In the genomic region with DNA sequence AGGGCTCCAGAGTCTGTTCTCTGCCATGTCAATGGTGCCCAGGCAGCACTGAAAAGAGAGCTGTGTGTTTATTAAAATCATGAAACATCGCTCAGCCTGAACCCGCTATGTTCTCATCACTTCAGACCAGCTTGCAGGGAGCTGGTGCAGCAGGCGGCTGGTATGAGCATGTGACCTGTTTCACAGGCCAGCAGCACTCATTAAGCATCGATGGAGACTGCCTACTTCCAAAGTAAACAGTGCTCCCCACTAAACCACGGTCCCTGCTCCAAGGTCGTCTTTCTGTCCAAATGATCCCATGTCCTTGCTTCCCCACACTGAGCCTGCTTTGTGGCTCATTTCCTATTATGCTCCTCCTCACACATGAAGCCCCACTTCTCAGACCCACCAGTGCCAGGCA, we compare ENCODE assay signal across 20 mouse cellular contexts. TPM values are rescaled to one million over a fixed set of nuclear protein-coding genes. Genes with fewer than 3 reads are reported as not detected.
DNase-seq lines count a peak whose midpoint lies in the region; ATAC-seq lines count a peak whose summit lies in the region.
"Had no signal": no experiment of that assay in that cellular context is flagged by ENCODE, and none has a peak within 500 bp of the region (broad histone marks: within the 10 kb centered on the region; RNA-seq: fewer than 3 reads in every experiment).

No protein-coding gene starts in this region.

- peaks cover 9% of the 10 kb centered on the region for H3K4me1 ChIP-seq in heart, embryonic 15.5 days (replicated peaks)
- H3K4me1 ChIP-seq: embryonic facial prominence, embryonic 10.5 days; limb, embryonic 15.5 days; midbrain, embryonic 13.5 days; neural tube, embryonic 12.5 days had no signal

- H3K9ac ChIP-seq in heart, embryonic 15.5 days: no peak overlapping the region
- H3K9ac ChIP-seq: hindbrain, embryonic 14.5 days; limb, embryonic 15.5 days; liver, postnatal 0 days; midbrain, embryonic 13.5 days; neural tube, embryonic 12.5 days had no signal

- DNase-seq in adrenal gland, postnatal 36 days: peak; percentile 44 to 52
- no peak for DNase-seq in adrenal gland, postnatal 25 days
- no peak for DNase-seq in heart, postnatal 4 days
- DNase-seq in layer of hippocampus, adult 11-12 months (ENCODE audit: low spot score): peak; percentile 45
- DNase-seq in layer of hippocampus, postnatal 25 days (ENCODE audit: extremely low spot score in 1 of 2, low spot score in 1 of 2): no peak
- peak; percentile 66 for DNase-seq in layer of hippocampus, adult 9-11 months
- DNase-seq: cerebellum, adult 8-10 months; gastrocnemius, postnatal 25 days; heart, postnatal 10 days; liver, postnatal 0 days; lung, postnatal 10 days; right cerebral cortex, postnatal 4 days; thymus, adult 2 months had no signal

- 67% methylated on average over 6 of the region's 6 CpGs for WGBS in heart, embryonic 15.5 days

- H3K9me3 ChIP-seq in heart, embryonic 15.5 days (replicated peaks): no peaks in the 10 kb centered on the region
- H3K9me3 ChIP-seq: embryonic facial prominence, embryonic 10.5 days; limb, embryonic 15.5 days; midbrain, embryonic 13.5 days; neural tube, embryonic 12.5 days had no signal

- no peaks in the 10 kb centered on the region for H3K27me3 ChIP-seq in heart, embryonic 15.5 days
- H3K27me3 ChIP-seq: CH12.LX; limb, embryonic 15.5 days; midbrain, embryonic 13.5 days; neural tube, embryonic 12.5 days had no signal

- 0 out of 2 replicates have a peak overlapping the region, but pooled peaks have one; percentile 38 for H3K27ac ChIP-seq in heart, embryonic 15.5 days
- H3K27ac ChIP-seq: embryonic facial prominence, embryonic 10.5 days; hindbrain, embryonic 14.5 days; limb, embryonic 15.5 days; midbrain, embryonic 13.5 days; neural tube, embryonic 12.5 days had no signal

- H3K36me3 ChIP-seq in heart, embryonic 15.5 days: peaks cover 84% of the 10 kb centered on the region

- no peak overlapping the region for H3K4me2 ChIP-seq in heart, embryonic 15.5 days
- H3K4me2 ChIP-seq: hindbrain, embryonic 14.5 days; limb, embryonic 15.5 days; midbrain, embryonic 13.5 days; neural tube, embryonic 12.5 days had no signal

- no peak overlapping the region for H3K4me3 ChIP-seq in heart, embryonic 15.5 days
- H3K4me3 ChIP-seq: embryonic facial prominence, embryonic 10.5 days; limb, embryonic 15.5 days; midbrain, embryonic 13.5 days; neural tube, embryonic 12.5 days had no signal

- ATAC-seq in heart, embryonic 15.5 days (replicated peaks; ENCODE audit: insufficient number of reproducible peaks, insufficient read depth, low FRiP score, low read depth): no peak; the same call in 1 of the 2 replicates
- ATAC-seq: liver, postnatal 0 days; midbrain, embryonic 13.5 days had no signal

RNA-seq across cellular contexts. Expression of gene Mfn2, which starts 14.2 kb away (rescaled TPM):
- total RNA-seq in adrenal gland, postnatal 36 days (2021): 100 to 1,000 TPM; 150 to 219 TPM
- 151 and 217 TPM in 2 replicates for total RNA-seq in adrenal gland, postnatal 25 days (2021)
- 141 and 144 TPM in 2 replicates for polyA plus RNA-seq in heart, embryonic 15.5 days (2015; fragmentation: Nextera tagmentation; extraction: Ambion mirVana)
- total RNA-seq in heart, postnatal 4 days (2021): 100 to 1,000 TPM; 505 to 526 TPM
- 100 to 1,000 TPM; 191 to 194 TPM for total RNA-seq in layer of hippocampus, postnatal 25 days (2021)

RNA-seq across cellular contexts. Expression of gene Fv1, which starts 21.6 kb away (rescaled TPM):
- total RNA-seq in adrenal gland, postnatal 36 days (2021): 10 to 100 TPM in 1 of 2 experiments, 1 to 10 TPM in 1; 9.8 to 10.2 TPM
- 12.2 and 16.6 TPM in 2 replicates for total RNA-seq in adrenal gland, postnatal 25 days (2021)
- polyA plus RNA-seq in heart, embryonic 15.5 days (2015; fragmentation: Nextera tagmentation; extraction: Ambion mirVana): 10.0 and 10.2 TPM in 2 replicates
- 10 to 100 TPM in 1 of 2 experiments, 1 to 10 TPM in 1; 9.9 to 11.7 TPM for total RNA-seq in heart, postnatal 4 days (2021)
- total RNA-seq in layer of hippocampus, postnatal 25 days (2021): 1 to 10 TPM; 7.9 to 8.5 TPM

RNA-seq across cellular contexts. Expression of gene Miip, which starts 21.7 kb away (rescaled TPM):
- total RNA-seq in adrenal gland, postnatal 36 days (2021): 10 to 100 TPM; 16.0 to 20.6 TPM
- 31.9 and 37.7 TPM in 2 replicates for total RNA-seq in adrenal gland, postnatal 25 days (2021)
- 24.1 and 33.0 TPM in 2 replicates for polyA plus RNA-seq in heart, embryonic 15.5 days (2015; fragmentation: Nextera tagmentation; extraction: Ambion mirVana)
- 10 to 100 TPM; 17.8 to 21.7 TPM for total RNA-seq in heart, postnatal 4 days (2021)
- 10 to 100 TPM; 15.2 to 26.5 TPM for total RNA-seq in layer of hippocampus, postnatal 25 days (2021)

RNA-seq across cellular contexts. Expression of gene Zfp933, which starts 42.2 kb away (rescaled TPM):
- total RNA-seq in adrenal gland, postnatal 36 days (2021): 10 to 100 TPM; 28.6 to 38.7 TPM
- total RNA-seq in adrenal gland, postnatal 25 days (2021): 36.5 and 37.1 TPM in 2 replicates
- polyA plus RNA-seq in heart, embryonic 15.5 days (2015; fragmentation: Nextera tagmentation; extraction: Ambion mirVana): 3.4 and 4.0 TPM in 2 replicates
- 10 to 100 TPM in 1 of 2 experiments, 1 to 10 TPM in 1; 9.1 to 12.6 TPM for total RNA-seq in heart, postnatal 4 days (2021)
- 10 to 100 TPM; 17.4 to 18.1 TPM for total RNA-seq in layer of hippocampus, postnatal 25 days (2021)

RNA-seq across cellular contexts. Expression of gene Plod1, which starts 46.2 kb away (rescaled TPM):
- 10 to 100 TPM; 35.1 to 47.1 TPM for total RNA-seq in adrenal gland, postnatal 36 days (2021)
- total RNA-seq in adrenal gland, postnatal 25 days (2021): 41.0 and 43.3 TPM in 2 replicates
- 52.1 and 60.0 TPM in 2 replicates for polyA plus RNA-seq in heart, embryonic 15.5 days (2015; fragmentation: Nextera tagmentation; extraction: Ambion mirVana)
- 10 to 100 TPM; 80.9 to 82.5 TPM for total RNA-seq in heart, postnatal 4 days (2021)
- total RNA-seq in layer of hippocampus, postnatal 25 days (2021): 10 to 100 TPM; 21.7 to 25.2 TPM

Comparison
In these comparisons a context has a peak if more than half of its experiments do, and no peak if none do; other contexts are left out.
1. DNase-seq: peak in adrenal gland, postnatal 36 days (2 of 2), layer of hippocampus, adult 11-12 months (single experiment) and layer of hippocampus, adult 9-11 months (single experiment); none in adrenal gland, postnatal 25 days (single experiment), heart, postnatal 4 days (single experiment) and layer of hippocampus, postnatal 25 days (0 of 2).